Mouse (Mus musculus) heart, postnatal 0 days (tissue): ENCODE measurements around the gene Ptpn9.

Experiments
- CTCF ChIP-seq: IDR thresholded peaks from 2 replicates; pipeline ENCODE4 v1.5.1; 2016; ENCODE audit warnings: antibody characterized with exemption, control low read depth, low read depth
- EP300 ChIP-seq: IDR thresholded peaks from 2 replicates; pipeline ENCODE4 v1.6.1; 2016; ENCODE audit warnings: antibody characterized with exemption, low read depth

- TF ChIP-seq CTCF = no peak
- TF ChIP-seq EP300 = no peak
These were observed 33.1 kb upstream of the Ptpn9 start for GRCm38 (mm10) chr9:56961591-56961990.
